Mouse (Mus musculus): ENCODE measurements around the gene Pnpla5. TPM values are rescaled to one million over a fixed set of nuclear protein-coding genes. Genes with fewer than 3 reads are reported as not detected.

Gene Pnpla5
- polyA plus RNA-seq, 1 experiment from 2014 or later = not detected

GRCm38 (mm10) chr15:84126447-84126846 lies 3.5 kb upstream of the Pnpla5 start:
- 65% methylated on average over 4 of the region's 4 CpGs for WGBS
- H3K4me3 ChIP-seq (replicated peaks; ENCODE audit: low read length) = no peak overlapping the region
- no peak overlapping the region for H3K27ac ChIP-seq (ENCODE audit: low read length)
- ATAC-seq (ENCODE audit: insufficient read depth, low FRiP score) = no peak
- H3K4me1 ChIP-seq (ENCODE audit: control insufficient read depth, insufficient read depth, low read length) = no peaks in the 10 kb centered on the region
- no peaks in the 10 kb centered on the region for H3K9me3 ChIP-seq (replicated peaks; ENCODE audit: control insufficient read depth, low read length)
- no peak overlapping the region for H3K9ac ChIP-seq (ENCODE audit: low read length)
- H3K27me3 ChIP-seq (ENCODE audit: control insufficient read depth, insufficient read depth, low read length) = no peaks in the 10 kb centered on the region
- no peaks in the 10 kb centered on the region for H3K36me3 ChIP-seq (ENCODE audit: control insufficient read depth, insufficient read depth, low read length)
- H3K4me2 ChIP-seq (ENCODE audit: low read depth, low read length) = no peak overlapping the region

- Histone ChIP-seq H3K27me3 (ENCODE audit: control insufficient read depth, insufficient read depth, low read length) (no peaks in the 10 kb centered on the region), H3K9me3 (replicated peaks; ENCODE audit: control insufficient read depth, low read length) (no peaks in the 10 kb centered on the region), H3K9ac (ENCODE audit: low read length) (no peak overlapping the region), H3K36me3 (ENCODE audit: control insufficient read depth, insufficient read depth, low read length) (no peaks in the 10 kb centered on the region), H3K27ac (ENCODE audit: low read length) (no peak overlapping the region), H3K4me2 (ENCODE audit: low read depth, low read length) (no peak overlapping the region), H3K4me3 (replicated peaks; ENCODE audit: low read length) (no peak overlapping the region), H3K4me1 (ENCODE audit: control insufficient read depth, insufficient read depth, low read length) (no peaks in the 10 kb centered on the region)
- ATAC-seq (ENCODE audit: insufficient read depth, low FRiP score) = no peak
- 67% methylated on average over 7 of the region's 7 CpGs for WGBS
Measured at GRCm38 (mm10) chr15:84124086-84124485, 1.1 kb upstream of the Pnpla5 start.

GRCm38 (mm10) chr15:84121036-84121435 lies 1.9 kb downstream of the Pnpla5 start:
- Histone ChIP-seq H3K27me3 (ENCODE audit: control insufficient read depth, insufficient read depth, low read length) (no peaks in the 10 kb centered on the region), H3K4me2 (ENCODE audit: low read depth, low read length) (no peak overlapping the region), H3K4me1 (ENCODE audit: control insufficient read depth, insufficient read depth, low read length) (no peaks in the 10 kb centered on the region), H3K4me3 (replicated peaks; ENCODE audit: low read length) (no peak overlapping the region), H3K9ac (ENCODE audit: low read length) (no peak overlapping the region), H3K27ac (ENCODE audit: low read length) (no peak overlapping the region), H3K9me3 (replicated peaks; ENCODE audit: control insufficient read depth, low read length) (no peaks in the 10 kb centered on the region), H3K36me3 (ENCODE audit: control insufficient read depth, insufficient read depth, low read length) (no peaks in the 10 kb centered on the region)
- ATAC-seq (ENCODE audit: insufficient read depth, low FRiP score) = no peak
- WGBS = 69% methylated on average over 7 of the region's 7 CpGs

DNA sequence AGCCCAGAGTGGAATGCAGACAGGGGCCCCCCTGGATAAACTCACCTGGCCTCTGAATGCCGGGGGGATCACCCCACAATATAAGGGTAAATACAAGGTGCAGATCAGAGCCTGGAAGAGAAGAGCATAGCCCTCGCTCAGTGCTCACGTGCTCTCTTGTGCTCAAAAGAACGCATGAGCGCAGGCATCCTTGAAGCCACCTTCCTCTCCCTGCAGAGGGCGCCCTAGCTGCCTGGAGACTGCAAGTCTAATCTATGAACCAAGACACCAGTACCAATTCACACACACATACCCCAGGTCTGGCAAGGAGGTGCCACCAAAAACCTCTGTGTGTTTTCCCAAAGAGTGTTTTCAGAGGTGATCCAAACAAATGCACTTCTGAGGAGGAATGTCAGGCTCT lies 2.4 kb downstream of the Pnpla5 start:
- H3K4me3 ChIP-seq (replicated peaks; ENCODE audit: low read length) = no peak overlapping the region
- no peak for ATAC-seq (ENCODE audit: insufficient read depth, low FRiP score)
- 19% methylated on average over 6 of the region's 6 CpGs for WGBS
- H3K9ac ChIP-seq (ENCODE audit: low read length) = no peak overlapping the region
- H3K9me3 ChIP-seq (replicated peaks; ENCODE audit: control insufficient read depth, low read length) = no peaks in the 10 kb centered on the region
- no peaks in the 10 kb centered on the region for H3K27me3 ChIP-seq (ENCODE audit: control insufficient read depth, insufficient read depth, low read length)
- no peaks in the 10 kb centered on the region for H3K36me3 ChIP-seq (ENCODE audit: control insufficient read depth, insufficient read depth, low read length)
- no peak overlapping the region for H3K4me2 ChIP-seq (ENCODE audit: low read depth, low read length)
- H3K4me1 ChIP-seq (ENCODE audit: control insufficient read depth, insufficient read depth, low read length) = no peaks in the 10 kb centered on the region
- no peak overlapping the region for H3K27ac ChIP-seq (ENCODE audit: low read length)

DNA sequence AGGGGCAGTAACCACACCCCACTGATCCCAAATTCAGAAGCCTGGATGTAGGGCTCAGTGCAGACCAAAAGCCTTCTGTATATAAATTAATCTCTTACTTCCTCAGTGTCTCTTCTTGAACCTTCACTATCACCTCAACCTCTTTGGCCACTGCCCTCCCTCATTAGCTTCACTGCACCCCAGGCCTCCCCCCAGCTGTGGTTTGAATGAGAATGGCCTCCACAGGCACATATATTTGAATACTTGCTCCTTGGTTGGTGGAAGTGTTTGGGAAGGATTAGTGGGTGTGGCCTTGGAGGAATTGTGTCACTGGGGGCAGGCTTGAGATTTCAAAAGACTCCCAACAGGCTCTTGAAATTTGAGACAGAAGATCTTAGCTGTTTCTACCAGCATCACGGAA lies 6.5 kb downstream of the Pnpla5 start:
- H3K27ac ChIP-seq (ENCODE audit: low read length) = no peak overlapping the region

GRCm38 (mm10) chr15:84115727-84116126 lies 7.2 kb downstream of the Pnpla5 start:
- H3K27ac ChIP-seq (ENCODE audit: low read length) = no peak overlapping the region
- ATAC-seq (ENCODE audit: insufficient read depth, low FRiP score) = no peak
- H3K4me3 ChIP-seq (replicated peaks; ENCODE audit: low read length) = no peak overlapping the region
- H3K4me1 ChIP-seq (ENCODE audit: control insufficient read depth, insufficient read depth, low read length) = no peaks in the 10 kb centered on the region
- H3K36me3 ChIP-seq (ENCODE audit: control insufficient read depth, insufficient read depth, low read length) = no peaks in the 10 kb centered on the region
- H3K9me3 ChIP-seq (replicated peaks; ENCODE audit: control insufficient read depth, low read length) = no peaks in the 10 kb centered on the region
- 37% methylated on average over 5 of the region's 5 CpGs for WGBS
- no peaks in the 10 kb centered on the region for H3K27me3 ChIP-seq (ENCODE audit: control insufficient read depth, insufficient read depth, low read length)
- H3K4me2 ChIP-seq (ENCODE audit: low read depth, low read length) = no peak overlapping the region
- H3K9ac ChIP-seq (ENCODE audit: low read length) = no peak overlapping the region

More for the DNA sequence above, 6.5 kb downstream of the Pnpla5 start:
- ATAC-seq (ENCODE audit: insufficient read depth, low FRiP score) = no peak
- Histone ChIP-seq H3K4me3 (replicated peaks; ENCODE audit: low read length) (no peak overlapping the region), H3K9ac (ENCODE audit: low read length) (no peak overlapping the region), H3K4me2 (ENCODE audit: low read depth, low read length) (no peak overlapping the region), H3K27me3 (ENCODE audit: control insufficient read depth, insufficient read depth, low read length) (no peaks in the 10 kb centered on the region), H3K4me1 (ENCODE audit: control insufficient read depth, insufficient read depth, low read length) (no peaks in the 10 kb centered on the region), H3K36me3 (ENCODE audit: control insufficient read depth, insufficient read depth, low read length) (no peaks in the 10 kb centered on the region), H3K9me3 (replicated peaks; ENCODE audit: control insufficient read depth, low read length) (no peaks in the 10 kb centered on the region)
- WGBS = 82% methylated on average over 1 of the region's 1 CpGs

DNA sequence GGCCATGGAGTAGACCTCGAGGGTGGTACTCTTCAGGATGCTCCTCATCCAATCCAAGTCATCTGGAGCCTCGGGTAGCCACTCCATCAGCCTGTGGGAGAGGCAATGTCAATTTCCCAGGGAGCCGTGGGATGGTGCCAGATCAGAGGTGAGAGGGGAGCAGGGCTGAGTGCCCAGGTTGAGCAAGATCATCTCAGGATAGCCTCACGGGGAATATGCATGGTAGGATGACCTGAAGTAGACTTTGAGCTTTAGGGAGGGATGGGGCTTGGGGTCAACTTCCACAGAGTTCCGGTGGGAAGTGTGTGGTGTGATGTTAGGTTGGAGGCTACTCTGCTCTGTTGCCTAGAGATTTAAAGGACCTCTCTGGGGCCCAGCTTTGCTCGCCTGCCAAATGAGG lies 9.1 kb downstream of the Pnpla5 start:
- no peak overlapping the region for H3K9ac ChIP-seq (ENCODE audit: low read length)
- H3K27me3 ChIP-seq (ENCODE audit: control insufficient read depth, insufficient read depth, low read length) = no peaks in the 10 kb centered on the region
- H3K27ac ChIP-seq (ENCODE audit: low read length) = no peak overlapping the region
- no peak overlapping the region for H3K4me3 ChIP-seq (replicated peaks; ENCODE audit: low read length)
- H3K4me2 ChIP-seq (ENCODE audit: low read depth, low read length) = no peak overlapping the region
- H3K36me3 ChIP-seq (ENCODE audit: control insufficient read depth, insufficient read depth, low read length) = no peaks in the 10 kb centered on the region
- WGBS = 75% methylated on average over 6 of the region's 6 CpGs
- H3K4me1 ChIP-seq (ENCODE audit: control insufficient read depth, insufficient read depth, low read length) = no peaks in the 10 kb centered on the region
- ATAC-seq (ENCODE audit: insufficient read depth, low FRiP score) = no peak
- H3K9me3 ChIP-seq (replicated peaks; ENCODE audit: control insufficient read depth, low read length) = no peaks in the 10 kb centered on the region

DNA sequence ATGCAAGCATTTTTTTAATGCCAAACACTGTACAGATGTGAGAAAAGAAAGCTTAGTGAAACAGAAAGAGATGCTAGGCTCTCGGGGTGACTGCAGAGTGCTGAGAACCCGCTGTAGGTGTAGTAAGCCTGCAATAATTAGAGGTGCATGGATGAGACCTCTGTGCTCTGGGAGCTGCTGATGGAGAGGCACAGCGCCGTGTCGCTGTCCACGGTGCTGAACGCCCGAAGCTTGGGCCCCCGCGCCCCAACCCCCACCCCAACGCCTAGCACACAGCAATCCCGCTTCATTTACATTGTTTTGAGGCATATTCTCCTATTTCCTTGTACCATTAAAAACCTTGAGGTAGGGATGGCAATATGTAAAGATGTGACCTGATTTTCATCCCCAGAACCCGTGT lies 14.1 kb downstream of the Pnpla5 start:
- peaks cover 28% of the 10 kb centered on the region; the same call in 1 of the 2 replicates for H3K27me3 ChIP-seq (ENCODE audit: control insufficient read depth, insufficient read depth, low read length)
- ATAC-seq (ENCODE audit: insufficient read depth, low FRiP score) = no peak

DNA sequence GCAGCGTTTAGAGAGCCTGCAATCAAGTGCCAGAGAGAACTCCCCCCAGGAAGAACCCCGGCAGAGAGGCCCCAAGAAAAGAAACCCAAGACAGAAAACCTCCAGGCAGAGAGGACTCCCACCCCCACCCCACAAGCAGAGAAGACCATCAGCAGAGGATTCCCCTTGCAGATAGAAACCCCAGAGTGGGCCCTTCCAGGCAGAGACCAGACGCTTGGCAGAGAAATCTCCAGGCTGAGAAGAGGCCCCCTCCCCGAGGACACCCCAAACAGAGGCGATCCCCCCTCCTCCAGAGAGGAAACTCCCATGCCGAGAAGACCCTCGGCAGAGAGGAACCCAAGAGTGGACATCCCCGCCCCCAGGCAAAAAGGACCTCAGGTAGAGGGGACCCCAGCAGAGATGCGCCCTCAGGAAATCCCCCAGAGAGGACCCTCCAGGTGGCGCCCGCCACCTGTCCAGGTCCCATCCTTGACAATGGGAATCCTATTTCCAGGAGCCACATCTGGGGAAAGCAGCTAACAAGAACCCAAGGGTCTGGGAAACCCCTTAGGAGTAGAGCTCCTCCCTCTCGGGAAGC lies 17.0 kb downstream of the Pnpla5 start:
- Histone ChIP-seq H3K36me3 (ENCODE audit: control insufficient read depth, insufficient read depth, low read length) (no peaks in the 10 kb centered on the region), H3K4me2 (ENCODE audit: low read depth, low read length) (peak overlapping the region; percentile 92), H3K9me3 (replicated peaks; ENCODE audit: control insufficient read depth, low read length) (no peaks in the 10 kb centered on the region), H3K9ac (ENCODE audit: low read length) (peak overlapping the region; percentile 57), H3K27ac (ENCODE audit: low read length) (no peak overlapping the region), H3K4me3 (replicated peaks; ENCODE audit: low read length) (peak overlapping the region; percentile 57), H3K4me1 (ENCODE audit: control insufficient read depth, insufficient read depth, low read length) (peaks cover 5% of the 10 kb centered on the region; the same call in 1 of the 2 replicates), H3K27me3 (ENCODE audit: control insufficient read depth, insufficient read depth, low read length) (peaks cover 28% of the 10 kb centered on the region; the same call in 1 of the 2 replicates)
- no peak for ATAC-seq (ENCODE audit: insufficient read depth, low FRiP score)
- WGBS = 7% methylated on average over 12 of the region's 12 CpGs

More for the DNA sequence above, 14.1 kb downstream of the Pnpla5 start:
- WGBS = 5% methylated on average over 13 of the region's 13 CpGs
- no peak overlapping the region for H3K9ac ChIP-seq (ENCODE audit: low read length)
- no peak overlapping the region for H3K4me3 ChIP-seq (replicated peaks; ENCODE audit: low read length)
- peaks cover 5% of the 10 kb centered on the region; the same call in 1 of the 2 replicates for H3K4me1 ChIP-seq (ENCODE audit: control insufficient read depth, insufficient read depth, low read length)
- no peaks in the 10 kb centered on the region for H3K9me3 ChIP-seq (replicated peaks; ENCODE audit: control insufficient read depth, low read length)
- H3K27ac ChIP-seq (ENCODE audit: low read length) = no peak overlapping the region
- no peaks in the 10 kb centered on the region for H3K36me3 ChIP-seq (ENCODE audit: control insufficient read depth, insufficient read depth, low read length)
- H3K4me2 ChIP-seq (ENCODE audit: low read depth, low read length) = no peak overlapping the region
